Mouse (Mus musculus) liver, adult 2 months (tissue): Measurements from ENCODE around the gene Mapkapk2.

Experiments
- CTCF ChIP-seq: fragments of 200-500 bp; IDR thresholded peaks from 2 replicates; pipeline ENCODE4 v1.5.1; 2011; ENCODE audit warnings: low read depth, low read length, control low read depth
- POLR2A ChIP-seq: fragments of 200-500 bp; IDR thresholded peaks from 2 replicates; pipeline ENCODE4 v1.6.1; 2011; ENCODE audit warnings: low read length, control low read depth; ENCODE audit not compliant: insufficient read depth; ENCODE audit errors: extremely low read depth

DNA sequence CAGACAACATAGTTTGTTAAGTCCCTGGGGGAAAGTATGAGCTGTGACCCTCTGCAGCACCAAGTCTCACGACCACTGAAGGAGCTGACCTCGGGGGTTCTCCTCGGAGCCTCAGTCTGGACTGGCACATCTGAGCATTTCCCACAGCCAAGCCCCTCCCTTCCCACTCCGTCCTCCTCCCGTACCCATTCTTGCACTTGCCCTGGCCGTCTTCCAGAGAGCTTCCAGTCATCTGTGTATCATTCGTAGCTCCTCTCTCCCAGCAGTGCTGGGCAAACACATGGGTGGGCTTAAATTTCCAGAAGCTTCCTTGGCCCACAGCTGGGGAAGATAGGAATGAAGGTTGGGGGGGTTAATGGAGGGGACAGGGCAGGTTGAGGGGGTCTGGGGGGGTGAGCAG lies 67.4 kb downstream of the Mapkapk2 start:
- TF ChIP-seq CTCF (no peak), POLR2A (no peak)
